Mouse (Mus musculus): Measurements from ENCODE around the gene Shank3. TPM values are rescaled to one million over a fixed set of nuclear protein-coding genes. Genes with fewer than 3 reads are reported as not detected.
A peak's percentile ranks its signal among the peaks of the same experiment; 100 is the strongest.

Shank3 gene
- polyA plus RNA-seq (2016; fragmentation: Nextera tagmentation; extraction: Ambion mirVana): 2.4 and 3.2 TPM in 2 replicates

DNA sequence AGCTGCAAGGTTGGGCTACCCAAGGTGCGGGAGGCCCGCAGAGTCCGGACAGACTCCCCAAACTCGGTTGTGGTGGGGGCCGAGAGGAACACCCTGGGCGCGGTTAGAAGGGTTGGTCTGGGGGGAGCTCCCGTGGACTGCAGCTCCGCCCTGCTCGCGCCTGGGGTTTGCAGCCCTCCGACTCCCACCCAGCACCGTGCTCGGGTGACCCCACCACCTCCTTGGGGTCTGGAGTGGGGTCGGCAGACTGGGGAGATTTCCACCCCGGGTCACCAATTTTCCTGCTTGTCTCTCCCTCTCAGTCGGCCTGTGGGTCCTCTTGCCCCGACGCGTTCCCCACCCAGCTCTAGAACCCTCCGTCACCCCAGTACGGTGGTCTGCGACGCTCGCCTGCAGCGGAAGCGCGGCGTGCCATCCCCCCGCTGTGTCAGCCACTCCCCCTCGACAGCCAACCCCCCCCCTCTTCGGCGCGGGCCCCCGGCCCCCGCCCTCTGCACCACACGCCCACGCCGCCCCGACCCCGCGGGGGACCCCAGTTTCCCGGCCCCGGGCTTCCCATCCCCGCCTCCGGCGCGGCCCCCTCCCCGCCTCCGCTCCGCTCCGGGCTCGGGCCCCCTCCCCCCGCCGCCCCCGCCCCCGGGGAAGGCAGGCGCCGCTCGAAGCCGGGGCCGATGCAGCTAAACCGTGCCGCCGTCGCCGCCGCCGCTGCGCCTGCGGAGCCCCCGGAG is at the start of gene Shank3:
Gene Shank3 (plus strand): TSS at position 663 of the 728 bp plus-strand sequence.
- Histone ChIP-seq H3K27ac (peak within 1 kb of the TSS; percentile 70), H3K9me3 (no peaks in the 10 kb centered on the region), H3K4me2 (peak within 1 kb of the TSS; percentile 93), H3K9ac (replicated peaks) (peak within 1 kb of the TSS; percentile 93), H3K4me3 (replicated peaks) (peak within 1 kb of the TSS; percentile 87), H3K27me3 (peaks cover 51% of the 10 kb centered on the region), H3K36me3 (peaks cover 10% of the 10 kb centered on the region), H3K4me1 (replicated peaks) (peaks cover 18% of the 10 kb centered on the region)
- peak; percentile 28 for ATAC-seq (ENCODE audit: insufficient number of reproducible peaks, insufficient read depth, low FRiP score, low TSS enrichment, low read depth)
- under 1% methylated on average over 46 of the region's 72 CpGs for WGBS

DNA sequence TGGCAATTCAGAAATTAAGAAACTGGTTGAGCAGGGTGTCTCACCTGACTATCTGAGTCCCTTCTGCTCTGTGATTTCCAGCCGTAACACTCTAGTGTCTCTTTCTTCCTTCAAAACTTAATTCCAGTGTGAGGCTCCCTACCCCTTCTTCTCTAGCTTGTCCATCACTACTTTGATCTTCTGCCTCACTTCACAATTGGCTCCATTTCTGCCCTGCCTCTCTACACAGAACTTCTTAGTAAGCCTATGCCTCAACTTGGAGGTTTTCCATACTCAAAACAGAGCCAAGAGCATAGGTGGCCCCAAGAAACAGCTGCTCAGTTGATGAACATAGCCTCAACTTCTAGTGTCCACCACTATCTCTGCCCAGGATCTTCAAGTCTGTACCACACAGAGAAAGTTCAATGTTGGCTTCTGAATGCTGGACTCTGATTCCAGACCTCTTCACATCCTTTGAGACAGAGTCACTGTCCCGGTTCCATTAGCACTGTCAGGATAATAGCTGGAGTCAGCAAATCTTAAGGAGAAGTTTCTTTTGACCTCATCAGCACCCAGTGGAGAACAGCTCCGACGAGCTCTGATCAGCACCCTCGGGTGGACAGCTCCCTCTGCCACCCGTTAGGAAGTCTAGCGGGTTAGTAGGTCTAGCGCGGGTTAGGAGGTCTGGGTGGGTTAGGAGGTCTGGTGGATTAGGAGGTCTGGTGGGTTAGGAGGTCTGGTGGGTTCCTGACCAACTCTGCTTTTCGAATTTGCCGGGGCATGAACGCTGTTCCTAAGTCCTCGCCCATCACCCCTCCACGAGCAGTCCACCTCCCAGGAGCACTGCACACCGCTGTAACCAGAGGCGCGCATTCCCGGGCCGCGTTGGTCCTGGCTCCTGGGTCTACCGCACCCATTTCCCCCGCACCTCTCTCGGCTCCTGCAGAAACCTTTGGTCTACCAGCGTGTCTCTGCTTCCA is 46.2 kb upstream of the Shank3 start:
- Histone ChIP-seq H3K9me3 (no peaks in the 10 kb centered on the region), H3K27ac (no peak overlapping the region), H3K4me2 (peak overlapping the region; percentile 96), H3K27me3 (peaks cover 57% of the 10 kb centered on the region), H3K4me1 (replicated peaks) (peaks cover 14% of the 10 kb centered on the region), H3K36me3 (no peaks in the 10 kb centered on the region), H3K4me3 (replicated peaks) (peak overlapping the region; percentile 56), H3K9ac (replicated peaks) (no peak overlapping the region)
- ATAC-seq (ENCODE audit: insufficient number of reproducible peaks, insufficient read depth, low FRiP score, low TSS enrichment, low read depth): no peak; the same call in 1 of the 2 replicates
- WGBS: 4% methylated on average over 24 of the region's 24 CpGs

DNA sequence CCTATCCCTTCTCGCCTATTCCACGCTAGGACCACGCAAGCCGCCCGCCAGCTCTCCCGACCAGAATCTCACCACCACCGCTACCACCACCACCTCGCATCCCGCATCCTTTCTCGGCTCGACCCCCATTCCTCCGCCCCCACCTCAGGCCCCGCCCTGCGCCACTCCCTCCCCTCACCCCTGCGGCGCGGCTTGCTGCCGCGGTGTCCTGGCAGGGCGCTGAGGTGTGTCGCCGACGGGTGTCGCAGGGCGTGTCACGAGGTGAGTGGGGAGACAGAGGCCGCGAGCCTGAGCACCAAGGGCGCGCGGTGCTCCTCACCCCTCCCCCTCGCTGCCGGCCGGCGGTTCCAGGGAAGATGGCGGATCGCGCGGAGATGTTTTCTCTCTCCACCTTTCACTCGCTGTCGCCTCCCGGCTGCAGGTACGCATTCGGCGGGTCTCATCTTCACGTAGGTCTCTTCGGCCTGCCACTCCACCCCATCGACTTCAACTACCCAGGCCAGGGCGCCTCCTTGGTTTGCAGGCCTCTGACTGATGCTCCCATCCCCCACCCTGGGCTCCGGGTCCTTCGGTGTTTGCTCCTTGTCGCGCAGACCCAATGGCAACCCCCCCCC is 45.5 kb upstream of the Shank3 start, which contains the start of gene Mapk8ip2:
Gene Mapk8ip2 (plus strand): TSS at position 49 of the 614 bp plus-strand sequence.
- peak within 1 kb of the TSS; percentile 96 for H3K4me2 ChIP-seq
- WGBS: under 1% methylated on average over 53 of the region's 53 CpGs
- 0 out of 2 replicates have a peak within 1 kb of the TSS, but pooled peaks have one; percentile 18 for H3K9ac ChIP-seq (replicated peaks)

DNA sequence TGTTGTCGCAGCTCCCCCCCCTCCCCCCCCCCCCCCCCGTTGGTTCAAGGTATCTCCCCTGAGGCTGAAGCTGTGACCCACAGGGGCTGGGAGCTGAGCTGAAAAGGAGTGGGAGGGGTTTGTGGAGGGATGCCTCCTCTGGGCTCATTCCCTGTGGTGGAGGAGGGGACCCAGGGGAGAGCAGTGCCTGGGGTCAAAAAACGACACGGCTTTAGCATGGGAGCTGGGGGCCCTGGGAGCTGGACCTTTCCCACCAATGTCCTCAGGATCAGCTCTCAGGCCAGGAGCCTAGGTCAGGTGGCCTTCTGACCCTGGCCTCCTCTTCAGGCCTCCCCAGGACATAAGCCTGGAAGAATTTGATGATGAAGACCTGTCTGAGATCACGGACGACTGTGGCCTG is 44.6 kb upstream of the Shank3 start:
- 22% methylated on average over 4 of the region's 6 CpGs for WGBS
- Histone ChIP-seq H3K4me3 (replicated peaks) (peak overlapping the region; percentile 56; the same call in 1 of the 2 replicates), H3K27me3 (peaks cover 57% of the 10 kb centered on the region), H3K9ac (replicated peaks) (no peak overlapping the region), H3K4me1 (replicated peaks) (peaks cover 14% of the 10 kb centered on the region), H3K27ac (no peak overlapping the region), H3K9me3 (no peaks in the 10 kb centered on the region), H3K4me2 (peak overlapping the region; percentile 96), H3K36me3 (no peaks in the 10 kb centered on the region)
- no peak for ATAC-seq (ENCODE audit: insufficient number of reproducible peaks, insufficient read depth, low FRiP score, low TSS enrichment, low read depth)

More for the DNA sequence above, 45.5 kb upstream of the Shank3 start, which contains the start of gene Mapk8ip2:
- no peaks in the 10 kb centered on the region for H3K9me3 ChIP-seq
- H3K4me3 ChIP-seq (replicated peaks): peak within 1 kb of the TSS; percentile 56
- no peak for ATAC-seq (ENCODE audit: insufficient number of reproducible peaks, insufficient read depth, low FRiP score, low TSS enrichment, low read depth)
- no peaks in the 10 kb centered on the region for H3K36me3 ChIP-seq
- H3K4me1 ChIP-seq (replicated peaks): peaks cover 14% of the 10 kb centered on the region
- H3K27ac ChIP-seq: no peak within 1 kb of the TSS
- H3K27me3 ChIP-seq: peaks cover 57% of the 10 kb centered on the region

DNA sequence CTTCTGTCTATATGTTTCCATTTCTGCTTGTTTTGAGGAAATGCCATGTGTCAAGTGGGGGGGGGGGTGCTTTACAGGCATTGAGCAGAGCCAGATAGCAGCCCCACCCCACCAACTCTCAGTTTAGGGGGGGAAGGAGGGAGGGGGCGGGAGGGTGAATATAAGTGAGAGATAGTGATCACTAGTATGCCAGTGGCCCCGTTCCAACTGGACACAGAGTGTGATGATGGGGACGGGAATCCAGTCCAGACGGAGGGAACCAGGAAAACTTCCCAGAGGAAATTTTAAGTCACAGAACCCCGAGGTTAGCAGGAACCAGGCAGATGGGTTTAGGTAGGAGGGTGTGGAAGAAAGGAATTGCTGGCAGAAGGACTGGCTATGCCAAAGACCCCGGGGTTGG is 43.8 kb upstream of the Shank3 start:
- 81% methylated on average over 6 of the region's 6 CpGs for WGBS
- H3K27me3 ChIP-seq: peaks cover 57% of the 10 kb centered on the region

DNA sequence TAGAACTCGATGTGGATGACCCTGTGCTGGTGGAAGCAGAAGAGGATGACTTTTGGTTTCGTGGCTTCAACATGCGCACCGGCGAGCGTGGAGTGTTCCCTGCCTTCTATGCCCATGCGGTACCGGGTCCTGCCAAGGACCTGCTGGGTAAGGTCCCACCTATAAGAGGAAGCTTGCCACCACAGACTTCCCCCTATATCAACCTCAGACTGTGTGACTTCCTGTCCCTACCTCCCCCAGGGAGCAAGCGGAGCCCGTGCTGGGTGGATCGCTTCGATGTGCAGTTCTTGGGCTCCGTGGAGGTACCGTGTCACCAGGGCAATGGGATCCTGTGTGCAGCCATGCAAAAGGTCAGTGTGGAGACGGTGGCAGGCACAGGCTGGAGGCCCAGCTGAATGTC is 40.5 kb upstream of the Shank3 start:
- peaks cover 8% of the 10 kb centered on the region for H3K4me1 ChIP-seq (replicated peaks)
- H3K4me2 ChIP-seq: no peak overlapping the region
- no peak overlapping the region for H3K27ac ChIP-seq
- no peak for ATAC-seq (ENCODE audit: insufficient number of reproducible peaks, insufficient read depth, low FRiP score, low TSS enrichment, low read depth)
- H3K9me3 ChIP-seq: no peaks in the 10 kb centered on the region
- WGBS: 94% methylated on average over 15 of the region's 15 CpGs
- no peak overlapping the region for H3K9ac ChIP-seq (replicated peaks)
- no peaks in the 10 kb centered on the region for H3K36me3 ChIP-seq
- peaks cover 39% of the 10 kb centered on the region for H3K27me3 ChIP-seq
- no peak overlapping the region for H3K4me3 ChIP-seq (replicated peaks)

More for the DNA sequence above, 43.8 kb upstream of the Shank3 start:
- Histone ChIP-seq H3K4me2 (no peak overlapping the region), H3K36me3 (no peaks in the 10 kb centered on the region), H3K9ac (replicated peaks) (no peak overlapping the region), H3K9me3 (no peaks in the 10 kb centered on the region), H3K4me1 (replicated peaks) (peaks cover 14% of the 10 kb centered on the region), H3K4me3 (replicated peaks) (no peak overlapping the region), H3K27ac (no peak overlapping the region)
- ATAC-seq (ENCODE audit: insufficient number of reproducible peaks, insufficient read depth, low FRiP score, low TSS enrichment, low read depth): no peak

DNA sequence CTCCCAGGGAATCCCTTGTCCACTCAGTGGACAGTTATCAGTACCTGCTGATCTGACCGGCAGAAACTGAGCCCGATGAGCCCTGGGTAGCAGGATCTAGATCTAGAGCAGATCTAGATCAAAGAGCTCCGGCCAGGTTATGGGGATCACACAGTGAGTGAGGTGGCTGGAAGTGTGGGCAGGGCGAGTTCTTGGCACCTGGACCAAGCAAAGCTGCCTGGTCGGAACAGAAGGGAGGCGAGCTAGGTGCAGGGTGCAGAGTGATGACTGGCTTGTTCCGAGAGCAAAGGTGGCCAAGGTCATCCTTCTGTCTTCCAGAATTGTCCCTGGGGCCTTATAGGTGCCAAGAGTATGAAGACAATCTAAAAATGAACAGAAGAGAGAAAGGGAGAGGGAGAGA is 39.6 kb upstream of the Shank3 start:
- H3K9ac ChIP-seq (replicated peaks): no peak overlapping the region
- H3K4me1 ChIP-seq (replicated peaks): no peaks in the 10 kb centered on the region
- no peak overlapping the region for H3K4me3 ChIP-seq (replicated peaks)
- 82% methylated on average over 7 of the region's 7 CpGs for WGBS
- H3K9me3 ChIP-seq: no peaks in the 10 kb centered on the region
- H3K4me2 ChIP-seq: no peak overlapping the region
- no peaks in the 10 kb centered on the region for H3K36me3 ChIP-seq
- no peak for ATAC-seq (ENCODE audit: insufficient number of reproducible peaks, insufficient read depth, low FRiP score, low TSS enrichment, low read depth)
- no peak overlapping the region for H3K27ac ChIP-seq
- peaks cover 30% of the 10 kb centered on the region for H3K27me3 ChIP-seq

DNA sequence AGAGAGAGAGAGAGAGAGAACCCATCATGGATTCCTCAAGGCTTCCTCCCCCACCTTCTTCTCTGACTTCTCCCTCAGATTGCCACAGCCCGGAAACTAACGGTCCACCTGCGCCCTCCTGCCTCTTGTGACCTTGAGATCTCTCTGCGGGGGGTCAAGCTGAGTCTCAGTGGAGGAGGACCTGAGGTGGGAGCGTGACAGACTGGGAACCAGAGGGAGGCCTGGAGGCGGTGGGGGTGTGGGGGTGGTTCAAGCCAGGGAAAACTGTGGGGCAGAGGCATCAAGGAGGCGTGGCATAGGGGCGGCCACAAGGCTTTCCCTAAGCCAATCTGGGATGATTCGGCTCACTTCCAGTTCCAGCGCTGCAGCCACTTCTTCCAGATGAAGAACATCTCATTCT is 39.1 kb upstream of the Shank3 start:
- H3K9me3 ChIP-seq: no peaks in the 10 kb centered on the region
- H3K36me3 ChIP-seq: no peaks in the 10 kb centered on the region
- peaks cover 26% of the 10 kb centered on the region for H3K27me3 ChIP-seq
- ATAC-seq (ENCODE audit: insufficient number of reproducible peaks, insufficient read depth, low FRiP score, low TSS enrichment, low read depth): no peak
- no peak overlapping the region for H3K9ac ChIP-seq (replicated peaks)
- WGBS: 67% methylated on average over 10 of the region's 10 CpGs
- H3K4me2 ChIP-seq: no peak overlapping the region
- no peaks in the 10 kb centered on the region for H3K4me1 ChIP-seq (replicated peaks)
- H3K27ac ChIP-seq: no peak overlapping the region
- H3K4me3 ChIP-seq (replicated peaks): no peak overlapping the region

DNA sequence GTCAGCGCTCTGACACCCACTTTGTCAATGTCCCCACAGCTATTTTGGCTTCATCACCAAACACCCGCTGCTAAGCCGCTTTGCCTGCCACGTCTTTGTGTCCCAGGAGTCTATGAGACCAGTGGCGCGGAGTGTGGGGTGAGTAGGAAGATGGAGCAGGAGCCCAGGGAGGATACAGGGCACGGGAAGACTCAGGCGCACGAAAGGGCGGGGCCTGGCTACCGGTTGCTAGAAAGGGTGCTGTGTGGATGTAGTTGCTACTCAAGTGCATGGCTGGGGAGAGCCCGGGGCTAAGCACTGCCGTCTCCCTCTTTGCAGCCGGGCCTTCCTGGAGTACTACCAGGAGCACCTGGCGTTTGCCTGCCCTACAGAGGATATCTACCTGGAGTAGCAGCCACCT is 38.1 kb upstream of the Shank3 start:
- Histone ChIP-seq H3K36me3 (no peaks in the 10 kb centered on the region), H3K4me1 (replicated peaks) (no peaks in the 10 kb centered on the region), H3K27ac (no peak overlapping the region), H3K27me3 (peaks cover 17% of the 10 kb centered on the region; the same call in 1 of the 2 replicates), H3K4me3 (replicated peaks) (no peak overlapping the region), H3K9ac (replicated peaks) (no peak overlapping the region), H3K9me3 (no peaks in the 10 kb centered on the region), H3K4me2 (no peak overlapping the region)
- no peak for ATAC-seq (ENCODE audit: insufficient number of reproducible peaks, insufficient read depth, low FRiP score, low TSS enrichment, low read depth)
- WGBS: 82% methylated on average over 15 of the region's 15 CpGs

DNA sequence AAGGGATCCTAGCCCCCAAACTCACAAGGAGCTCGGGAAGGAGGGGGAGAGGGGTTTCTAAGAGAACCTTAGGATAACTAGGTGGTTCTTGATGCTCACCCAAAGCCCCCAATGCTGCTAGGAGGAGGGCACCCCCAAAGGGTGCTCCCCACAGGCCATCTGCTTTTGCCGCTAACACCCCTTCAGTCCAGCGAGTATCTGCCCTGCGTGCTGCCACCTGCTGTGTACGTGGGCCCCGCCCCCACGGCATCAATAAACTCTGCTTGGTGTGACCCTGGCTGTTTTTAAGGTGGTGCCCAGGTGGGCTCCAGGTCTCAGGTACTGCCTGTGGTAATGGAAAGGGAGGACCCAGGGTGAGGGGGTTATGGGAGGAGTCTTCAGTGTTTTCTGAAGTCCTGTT is 37.2 kb upstream of the Shank3 start:
- 73% methylated on average over 7 of the region's 7 CpGs for WGBS
- no peaks in the 10 kb centered on the region for H3K9me3 ChIP-seq
- ATAC-seq (ENCODE audit: insufficient number of reproducible peaks, insufficient read depth, low FRiP score, low TSS enrichment, low read depth): no peak
- no peak overlapping the region for H3K4me3 ChIP-seq (replicated peaks)
- no peak overlapping the region for H3K4me2 ChIP-seq
- no peak overlapping the region for H3K9ac ChIP-seq (replicated peaks)
- no peaks in the 10 kb centered on the region for H3K4me1 ChIP-seq (replicated peaks)
- no peaks in the 10 kb centered on the region for H3K36me3 ChIP-seq
- H3K27ac ChIP-seq: no peak overlapping the region
- H3K27me3 ChIP-seq: peaks cover 9% of the 10 kb centered on the region; the same call in 1 of the 2 replicates

Data from limb, embryonic 12.5 days (tissue).